Mouse (Mus musculus): ENCODE data around the gene Gm19345. TPM values are rescaled to one million over a fixed set of nuclear protein-coding genes. Genes with fewer than 3 reads are reported as not detected.
A peak's percentile ranks its signal among the peaks of the same experiment; 100 is the strongest.

Gene Gm19345
- not detected for total RNA-seq (2021)
- long read RNA-seq, experiment 1, result 0 reads
- long read RNA-seq, experiment 2, result 0 reads

GRCm38 (mm10) chr7:19851858-19852570, at the start of gene Gm19345:
Gene Gm19345 (plus strand): TSS chr7:19852003.
- no peak for DNase-seq

GRCm38 (mm10) chr7:19802995-19803394, 48.8 kb upstream of the Gm19345 start:
- DNase-seq, result peak; percentile 62 to 92

GRCm38 (mm10) chr7:19806356-19806969, 45.3 kb upstream of the Gm19345 start:
- DNase-seq, result no peak

GRCm38 (mm10) chr7:19809369-19809768, 42.4 kb upstream of the Gm19345 start:
- peak in 1 of 2 experiments; percentile 53 for DNase-seq

GRCm38 (mm10) chr7:19811114-19811513, 40.7 kb upstream of the Gm19345 start:
- peak in 1 of 2 experiments; percentile 50 for DNase-seq

GRCm38 (mm10) chr7:19813161-19813560, 38.6 kb upstream of the Gm19345 start:
- no peak for DNase-seq

GRCm38 (mm10) chr7:19813579-19814122, 38.2 kb upstream of the Gm19345 start:
- DNase-seq, result no peak

GRCm38 (mm10) chr7:19815296-19816223, 36.2 kb upstream of the Gm19345 start:
- no peak for DNase-seq

GRCm38 (mm10) chr7:19816224-19816771, 35.5 kb upstream of the Gm19345 start:
- peak; percentile 93 to 94 for DNase-seq

- DNase-seq, result peak; percentile 65 to 88
These were observed 34.3 kb upstream of the Gm19345 start for GRCm38 (mm10) chr7:19817382-19818105.

- DNase-seq, result no peak
These were observed 33.4 kb upstream of the Gm19345 start for GRCm38 (mm10) chr7:19818440-19818839.

GRCm38 (mm10) chr7:19818875-19819274, 32.9 kb upstream of the Gm19345 start:
- no peak for DNase-seq

- DNase-seq, result no peak
These were observed 31.3 kb upstream of the Gm19345 start for GRCm38 (mm10) chr7:19820347-19821048.

GRCm38 (mm10) chr7:19821633-19822032, 30.2 kb upstream of the Gm19345 start:
- no peak for DNase-seq

- no peak for DNase-seq
These were observed 29.6 kb upstream of the Gm19345 start for GRCm38 (mm10) chr7:19822193-19822592.

GRCm38 (mm10) chr7:19822604-19823058, 29.2 kb upstream of the Gm19345 start, which contains the start of gene Bcl3:
Gene Bcl3 (minus strand): TSS chr7:19822770.
- DNase-seq, result peak; percentile 78 to 91

GRCm38 (mm10) chr7:19823256-19824181, 28.3 kb upstream of the Gm19345 start:
- DNase-seq, result peak in 1 of 2 experiments; percentile 61

GRCm38 (mm10) chr7:19824182-19824973, 27.4 kb upstream of the Gm19345 start:
- DNase-seq, result peak; percentile 94

Data from heart, adult 18-20 months (tissue).